Mouse (Mus musculus) layer of hippocampus, postnatal 36 days (tissue): ENCODE measurements around the gene Vmn2r30. TPM values are rescaled to one million over a fixed set of nuclear protein-coding genes. Genes with fewer than 3 reads are reported as not detected.
"Not testable (repeated sequence)": the region's sequence is repeated elsewhere in the genome, so short reads cannot be mapped to it uniquely, and the experiment has no call there.

ENCODE experiments used
- DNase-seq, 2 experiments: peaks; one replicate each; pipeline ENCODE4 v3.0.0; 2022
- microRNA-seq, 2 experiments: library from miRNA; unstranded; fragments of <30 nt; microRNA quantifications; one replicate each; pipeline ENCODE4 v1.2.0; 2021
- total RNA-seq, 2 experiments: library from RNA; stranded (reverse); gene quantifications; 2 replicates each; pipeline ENCODE4 v1.2.3; 2021

Vmn2r30 gene
- under 1 TPM in 1 of 2 experiments, not detected in 1; 0.15 TPM for total RNA-seq

- DNase-seq = not testable (repeated sequence)
Measured at GRCm38 (mm10) chr7:7337509-7337908, at the start of gene Vmn2r30. Gene Vmn2r30 (minus strand): TSS chr7:7337609.

DNA sequence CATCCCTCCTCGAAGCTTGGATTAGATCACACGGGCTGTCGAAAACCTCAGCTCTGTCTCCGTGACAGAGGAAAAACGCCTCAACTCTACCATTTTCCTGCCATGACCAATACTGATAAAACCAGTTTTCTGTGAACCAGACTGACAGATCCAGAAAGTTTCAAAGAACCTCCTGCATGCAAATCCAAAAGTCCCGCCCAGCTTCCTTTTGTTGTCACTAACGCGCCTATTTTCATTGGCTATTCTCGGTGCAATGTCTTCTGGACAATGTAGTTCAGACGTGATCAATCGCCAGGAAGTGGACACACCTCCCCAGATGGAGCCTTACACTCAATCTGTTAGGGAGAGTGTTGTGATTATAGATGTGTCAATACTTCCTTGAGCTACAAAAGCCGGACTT lies 37.0 kb upstream of the Vmn2r30 start, which contains the start of gene Gm45783:
TSS of gene Gm45783 (minus strand) at position 143 of the 400 bp plus-strand sequence.
- not testable (repeated sequence) for DNase-seq

DNA sequence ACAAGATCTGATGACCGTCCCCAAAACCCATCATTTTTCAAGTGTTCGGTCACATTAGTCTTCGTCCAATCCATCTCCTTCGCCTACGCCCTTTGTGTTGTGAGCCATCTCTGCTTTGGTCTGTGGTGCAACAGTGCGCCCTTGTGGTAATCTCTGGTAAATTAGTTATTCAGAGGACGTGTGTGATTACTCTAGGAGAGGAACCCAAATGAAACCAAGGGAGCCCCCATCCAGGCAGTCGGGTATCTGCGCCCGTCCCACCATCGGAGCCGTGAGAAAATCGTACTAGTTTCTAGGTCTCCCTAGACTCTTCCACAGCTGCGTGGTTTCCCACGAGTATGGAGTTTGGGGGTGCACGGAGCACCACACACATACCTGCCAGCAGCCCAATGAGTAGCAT lies 41.8 kb downstream of the Vmn2r30 start:
- DNase-seq = peak in 1 of 2 experiments; percentile 26

GRCm38 (mm10) chr7:7281383-7281782 lies 56.0 kb downstream of the Vmn2r30 start:
- DNase-seq = no peak

DNA sequence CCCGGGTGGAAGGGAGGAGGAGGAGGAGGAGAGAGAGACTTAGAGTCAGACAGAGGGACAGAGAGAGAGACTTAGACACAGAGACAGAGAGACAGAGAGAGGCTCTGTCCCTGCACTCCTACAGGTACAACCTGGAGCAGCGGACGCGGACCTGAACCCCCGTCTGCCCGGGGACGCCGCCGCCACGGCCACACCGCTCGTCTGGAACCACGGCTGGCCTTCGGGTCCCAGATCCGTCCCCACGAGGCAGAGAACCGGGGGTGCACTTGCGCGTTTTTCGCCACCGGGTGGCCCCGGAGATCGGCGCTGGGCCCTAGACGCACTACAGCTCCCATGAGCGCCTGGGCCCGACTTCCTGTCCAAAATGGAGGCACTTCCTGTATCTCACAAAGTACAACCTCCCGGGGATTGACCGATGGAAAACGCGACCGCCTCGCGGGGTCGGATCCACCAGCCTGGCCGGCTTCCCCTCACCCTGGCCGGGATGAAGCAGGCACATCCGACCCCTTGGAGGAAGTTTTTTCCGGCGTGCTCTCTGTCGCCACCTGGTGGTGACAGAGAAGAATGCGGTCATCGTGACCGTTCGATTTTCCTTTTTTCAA lies 59.3 kb downstream of the Vmn2r30 start, which contains the start of gene Gm45844:
TSS of gene Gm45844 (minus strand) at position 324 of the 602 bp plus-strand sequence.
- DNase-seq = peak; percentile 86 to 90

GRCm38 (mm10) chr7:7277556-7277955 lies 59.9 kb downstream of the Vmn2r30 start:
- not testable (repeated sequence) for DNase-seq

Small RNA genes within 50 kb of the gene (microRNA-seq; reads per million reads assigned to microRNA genes)
- 11.4 to 12.2 reads per million in 2 experiments for gene Mir5620

Other genes starting within 250 kb of the Vmn2r30 start
- 10 to 100 TPM; 12.1 to 15.3 TPM for gene Zfp954, start 216.1 kb downstream of the Vmn2r30 start, total RNA-seq
- 1 to 10 TPM; 2.9 to 3.8 TPM for gene Zfp773, start 200.9 kb downstream of the Vmn2r30 start, total RNA-seq
- gene Zfp418, start 166.3 kb downstream of the Vmn2r30 start, total RNA-seq = 1 to 10 TPM; 6.3 to 7.9 TPM
- gene Zfp772, start 127.6 kb downstream of the Vmn2r30 start, total RNA-seq = 1 to 10 TPM; 8.5 to 9.0 TPM
- gene Vmn2r29, start 90.3 kb downstream of the Vmn2r30 start, total RNA-seq = 1 to 10 TPM; 2.2 to 2.7 TPM
- gene Gm45844, start 59.3 kb downstream of the Vmn2r30 start, total RNA-seq = 10 to 100 TPM; 11.2 to 14.1 TPM
- gene Clcn4, start 36.8 kb downstream of the Vmn2r30 start, total RNA-seq = 100 to 1,000 TPM; 134 to 135 TPM
- not detected for gene Gm45783, start 37.0 kb upstream of the Vmn2r30 start, total RNA-seq
- not detected for gene Vmn2r31, start 62.1 kb upstream of the Vmn2r30 start, total RNA-seq
- not detected for gene Vmn2r32, start 142.4 kb upstream of the Vmn2r30 start, total RNA-seq
- gene Vmn2r33, start 229.2 kb upstream of the Vmn2r30 start, total RNA-seq = not detected